Mouse (Mus musculus): ENCODE results near the gene Pla2g4b. TPM values are rescaled to one million over a fixed set of nuclear protein-coding genes. Genes with fewer than 3 reads are reported as not detected.

The Pla2g4b gene
- polyA plus RNA-seq, 1 experiment from 2014 or later = 0.17 TPM

DNA sequence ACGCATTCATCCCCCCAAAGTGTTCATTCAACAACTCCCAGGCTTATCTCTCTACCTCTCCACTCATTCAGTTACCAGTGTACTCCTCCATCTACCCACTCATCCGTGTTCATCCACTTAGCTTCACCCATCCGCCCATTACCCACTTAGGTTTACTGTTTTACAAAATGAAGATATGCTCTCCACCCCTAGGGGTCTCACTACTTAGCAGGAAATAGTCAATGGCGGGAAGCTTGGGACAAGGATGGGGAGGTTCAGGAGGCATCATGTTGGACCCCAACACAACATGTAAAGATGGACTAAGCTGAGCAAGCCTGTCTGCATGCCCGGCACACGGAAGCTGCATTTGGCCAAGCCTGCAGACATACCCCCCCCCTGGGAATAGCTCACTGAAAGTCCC lies 31.4 kb downstream of the Pla2g4b start:
- 84% methylated on average over 6 of the region's 6 CpGs for WGBS (ENCODE audit: missing documents)
- H3K4me3 ChIP-seq (ENCODE audit: inconsistent target) = no peak overlapping the region

DNA sequence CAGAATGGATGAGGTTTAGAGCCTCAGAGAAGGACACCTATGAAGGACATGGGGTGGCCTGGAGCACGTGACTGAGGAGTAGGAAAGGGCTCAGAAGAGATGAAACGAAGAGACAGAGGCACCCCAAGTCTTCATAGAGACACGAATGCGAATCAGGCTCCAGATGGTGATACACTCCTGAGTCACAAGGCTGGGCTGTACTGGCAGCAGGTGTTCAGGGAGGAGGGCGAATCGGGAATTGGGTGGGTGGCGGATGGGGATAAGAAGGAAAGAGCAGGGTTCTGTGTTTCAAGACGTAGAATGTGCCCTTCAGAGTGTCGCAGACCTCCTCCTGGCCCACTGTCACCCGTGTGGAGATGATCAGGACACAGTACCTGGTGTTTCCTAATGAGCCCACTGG lies 32.0 kb downstream of the Pla2g4b start:
- no peak overlapping the region for H3K4me3 ChIP-seq (ENCODE audit: inconsistent target)
- H3K36me3 ChIP-seq (ENCODE audit: inconsistent target) = no peaks in the 10 kb centered on the region
- H3K79me2 ChIP-seq (ENCODE audit: inconsistent target) = no peaks in the 10 kb centered on the region
- 85% methylated on average over 10 of the region's 10 CpGs for WGBS (ENCODE audit: missing documents)
- no peak overlapping the region for H3K27ac ChIP-seq

More for the DNA sequence above, 31.4 kb downstream of the Pla2g4b start:
- Histone ChIP-seq H3K36me3 (ENCODE audit: inconsistent target) (no peaks in the 10 kb centered on the region), H3K79me2 (ENCODE audit: inconsistent target) (no peaks in the 10 kb centered on the region), H3K27ac (no peak overlapping the region)

GRCm38 (mm10) chr2:120066224-120066623 lies 33.0 kb downstream of the Pla2g4b start:
- no peak overlapping the region for H3K27ac ChIP-seq
- no peak overlapping the region for H3K4me3 ChIP-seq (ENCODE audit: inconsistent target)
- H3K36me3 ChIP-seq (ENCODE audit: inconsistent target) = no peaks in the 10 kb centered on the region
- H3K79me2 ChIP-seq (ENCODE audit: inconsistent target) = no peaks in the 10 kb centered on the region
- 91% methylated on average over 3 of the region's 3 CpGs for WGBS (ENCODE audit: missing documents)

GRCm38 (mm10) chr2:120068555-120069465 lies 35.6 kb downstream of the Pla2g4b start:
- Histone ChIP-seq H3K4me3 (ENCODE audit: inconsistent target) (no peak overlapping the region), H3K36me3 (ENCODE audit: inconsistent target) (no peaks in the 10 kb centered on the region), H3K27ac (no peak overlapping the region), H3K79me2 (ENCODE audit: inconsistent target) (no peaks in the 10 kb centered on the region)
- WGBS (ENCODE audit: missing documents) = 71% methylated on average over 14 of the region's 16 CpGs

DNA sequence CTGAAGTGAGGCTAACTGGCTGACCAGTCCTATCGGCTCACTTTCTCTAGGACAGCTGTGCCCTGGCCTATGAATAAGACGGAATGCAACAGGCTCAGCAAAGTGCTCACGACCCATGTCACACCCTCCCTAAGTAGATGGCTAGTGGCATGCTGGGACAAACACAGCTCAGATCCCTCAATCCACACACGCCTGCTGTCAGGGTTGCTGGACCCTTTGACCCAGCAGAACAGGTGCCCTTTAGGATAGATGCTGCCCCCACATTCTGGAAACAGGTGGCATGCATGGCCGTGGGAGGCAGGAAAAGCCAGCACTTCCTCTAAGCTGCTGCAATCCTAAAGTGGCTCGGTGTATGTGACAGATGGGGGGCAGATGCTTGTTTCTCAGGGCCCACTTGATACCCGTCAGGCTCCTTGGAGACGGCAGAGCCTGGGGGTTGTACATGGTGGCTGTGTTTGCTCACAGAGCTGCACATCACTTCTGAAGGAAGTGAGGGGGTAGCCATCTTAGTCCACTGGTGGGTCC lies 36.3 kb downstream of the Pla2g4b start:
- WGBS (ENCODE audit: missing documents) = 66% methylated on average over 8 of the region's 8 CpGs

DNA sequence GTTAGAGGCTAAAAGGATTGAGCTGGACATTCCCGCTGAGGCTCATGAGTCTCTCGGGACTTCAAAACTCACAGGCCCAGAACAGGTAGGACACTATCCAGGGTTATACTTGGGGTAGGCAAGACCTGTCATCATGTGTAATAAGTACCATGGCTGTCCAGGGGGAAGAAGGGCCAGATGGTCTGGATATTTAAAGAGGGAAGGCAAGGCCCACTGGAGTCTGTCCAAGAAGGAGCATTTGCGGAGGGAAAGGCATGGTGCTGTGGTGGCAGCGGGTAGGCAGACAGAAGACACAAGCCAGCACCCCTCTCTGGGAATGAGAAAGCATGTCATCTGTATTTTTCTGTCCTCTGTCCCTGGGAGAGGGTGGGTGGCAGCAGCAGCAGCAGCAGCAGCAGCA lies 40.9 kb downstream of the Pla2g4b start:
- Histone ChIP-seq H3K79me2 (ENCODE audit: inconsistent target) (no peaks in the 10 kb centered on the region), H3K4me3 (ENCODE audit: inconsistent target) (no peak overlapping the region), H3K36me3 (ENCODE audit: inconsistent target) (no peaks in the 10 kb centered on the region), H3K27ac (no peak overlapping the region)
- 94% methylated on average over 4 of the region's 4 CpGs for WGBS (ENCODE audit: missing documents)

More for the DNA sequence above, 36.3 kb downstream of the Pla2g4b start:
- Histone ChIP-seq H3K27ac (no peak overlapping the region), H3K79me2 (ENCODE audit: inconsistent target) (no peaks in the 10 kb centered on the region), H3K4me3 (ENCODE audit: inconsistent target) (no peak overlapping the region), H3K36me3 (ENCODE audit: inconsistent target) (no peaks in the 10 kb centered on the region)

DNA sequence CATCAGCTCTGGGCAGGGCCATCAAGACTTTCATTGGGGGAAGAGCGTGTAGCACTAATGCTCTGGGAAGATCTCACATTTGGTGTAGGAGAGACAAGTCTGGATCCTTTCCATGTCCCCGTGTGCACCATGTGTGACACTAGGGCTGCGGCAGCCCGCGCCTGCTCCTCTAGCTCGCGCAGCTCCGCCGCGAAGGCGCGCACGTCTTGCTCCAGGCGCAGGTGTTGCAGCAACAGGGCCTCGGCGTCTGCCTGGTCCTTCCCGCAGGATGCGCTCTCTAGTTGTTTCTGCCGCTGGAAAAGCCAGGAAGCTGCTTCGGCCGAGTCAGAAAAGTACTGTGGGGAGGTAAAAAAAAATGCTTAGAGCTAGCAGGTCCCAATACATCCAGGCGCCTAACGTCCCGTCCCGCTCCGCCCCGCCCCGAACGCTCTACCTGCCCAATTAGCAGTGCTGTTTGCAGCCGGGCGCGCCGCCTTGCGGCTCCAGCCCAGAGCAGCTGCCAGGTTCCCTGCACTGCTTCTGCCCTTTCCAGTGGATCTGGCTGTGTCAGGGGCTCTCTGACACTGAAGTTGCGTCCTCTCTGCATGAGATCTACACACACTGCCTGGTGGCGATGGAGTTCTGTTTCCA lies 43.0 kb downstream of the Pla2g4b start:
- no peak overlapping the region for H3K27ac ChIP-seq
- H3K79me2 ChIP-seq (ENCODE audit: inconsistent target) = no peaks in the 10 kb centered on the region
- H3K4me3 ChIP-seq (ENCODE audit: inconsistent target) = no peak overlapping the region
- H3K36me3 ChIP-seq (ENCODE audit: inconsistent target) = no peaks in the 10 kb centered on the region
- 8% methylated on average over 36 of the region's 36 CpGs for WGBS (ENCODE audit: missing documents)

GRCm38 (mm10) chr2:120082416-120082815 lies 49.2 kb downstream of the Pla2g4b start:
- WGBS (ENCODE audit: missing documents) = 92% methylated on average over 2 of the region's 2 CpGs
- H3K36me3 ChIP-seq (ENCODE audit: inconsistent target) = no peaks in the 10 kb centered on the region
- no peak overlapping the region for H3K4me3 ChIP-seq (ENCODE audit: inconsistent target)
- H3K79me2 ChIP-seq (ENCODE audit: inconsistent target) = no peaks in the 10 kb centered on the region
- H3K27ac ChIP-seq = no peak overlapping the region

DNA sequence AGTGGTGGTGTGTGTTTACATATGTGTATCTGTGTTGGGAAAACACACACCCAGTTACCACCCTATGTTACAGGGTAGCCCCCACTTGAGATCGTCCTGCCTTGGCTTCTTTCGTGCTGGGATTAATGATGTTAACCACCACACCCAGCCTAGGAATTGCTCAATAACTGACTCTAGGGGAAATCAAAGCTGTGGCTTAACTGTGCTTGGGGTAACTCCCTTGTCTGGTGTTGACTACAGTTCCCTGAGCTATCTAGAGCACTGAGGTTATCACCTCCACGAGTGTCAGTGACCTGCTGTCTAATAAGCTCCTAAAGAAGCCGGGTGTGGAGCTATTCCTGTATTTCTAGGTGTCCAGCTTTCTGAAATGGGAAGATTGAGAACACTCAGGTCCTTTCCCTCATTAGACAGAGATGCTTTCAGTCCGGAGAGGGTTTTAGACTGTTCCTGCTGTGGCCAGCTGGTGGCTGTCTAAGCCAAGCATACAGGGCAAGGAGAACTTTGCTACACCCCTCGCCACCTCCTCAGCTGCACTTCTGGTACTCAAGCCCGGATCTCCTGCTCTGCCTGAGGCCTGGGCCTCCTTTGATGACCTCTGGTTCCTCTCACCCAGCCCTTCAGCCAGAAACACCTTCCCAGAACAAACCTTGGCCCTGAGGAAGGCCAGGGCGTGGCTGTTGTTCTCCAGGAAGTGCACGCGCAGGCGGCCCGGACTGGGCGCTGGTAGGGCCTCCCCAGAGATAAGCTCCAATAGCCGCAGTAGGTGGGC lies 51.6 kb downstream of the Pla2g4b start:
- H3K36me3 ChIP-seq (ENCODE audit: inconsistent target) = peaks cover 8% of the 10 kb centered on the region
- 63% methylated on average over 14 of the region's 14 CpGs for WGBS (ENCODE audit: missing documents)
- H3K27ac ChIP-seq = no peak overlapping the region
- H3K79me2 ChIP-seq (ENCODE audit: inconsistent target) = no peaks in the 10 kb centered on the region
- H3K4me3 ChIP-seq (ENCODE audit: inconsistent target) = no peak overlapping the region

DNA sequence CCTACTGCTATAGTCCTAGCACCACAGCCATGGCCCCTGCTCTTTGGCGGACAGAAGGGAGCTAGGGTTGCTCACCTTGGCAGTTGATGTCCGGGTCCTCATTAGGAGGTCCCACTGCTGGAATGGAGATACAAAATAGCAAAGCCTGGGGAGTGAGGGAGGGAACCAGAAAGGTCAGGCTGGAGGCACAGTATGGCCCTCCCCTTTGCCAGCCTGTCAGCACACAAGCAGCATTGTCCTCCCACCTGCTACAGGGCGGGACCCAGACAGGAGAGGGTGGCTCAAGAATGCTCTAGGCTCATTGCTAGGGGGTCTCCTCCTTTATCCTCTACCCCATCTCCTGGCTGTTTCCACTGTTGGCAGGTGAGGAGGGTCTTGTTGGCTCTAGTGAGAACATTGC lies 52.8 kb downstream of the Pla2g4b start:
- Histone ChIP-seq H3K79me2 (ENCODE audit: inconsistent target) (no peaks in the 10 kb centered on the region), H3K4me3 (ENCODE audit: inconsistent target) (no peak overlapping the region), H3K27ac (no peak overlapping the region), H3K36me3 (ENCODE audit: inconsistent target) (peaks cover 20% of the 10 kb centered on the region)
- 94% methylated on average over 3 of the region's 3 CpGs for WGBS (ENCODE audit: missing documents)

- whole genome bisulfite sequencing (ENCODE audit: missing documents) = 97% methylated on average over 3 of the region's 3 CpGs
- peaks cover 34% of the 10 kb centered on the region for H3K36me3 ChIP-seq (ENCODE audit: inconsistent target)
- peaks cover 2% of the 10 kb centered on the region; the same call in 1 of the 2 replicates for H3K79me2 ChIP-seq (ENCODE audit: inconsistent target)
- no peak overlapping the region for H3K27ac ChIP-seq
- no peak overlapping the region for H3K4me3 ChIP-seq (ENCODE audit: inconsistent target)
These were observed 54.2 kb downstream of the Pla2g4b start for GRCm38 (mm10) chr2:120087391-120087790.

GRCm38 (mm10) chr2:120087897-120088296 lies 54.7 kb downstream of the Pla2g4b start:
- Histone ChIP-seq H3K4me3 (ENCODE audit: inconsistent target) (no peak overlapping the region), H3K79me2 (ENCODE audit: inconsistent target) (peaks cover 7% of the 10 kb centered on the region; the same call in 1 of the 2 replicates), H3K36me3 (ENCODE audit: inconsistent target) (peaks cover 39% of the 10 kb centered on the region), H3K27ac (no peak overlapping the region)
- 100% methylated on average over 2 of the region's 2 CpGs for WGBS (ENCODE audit: missing documents)

- no peak overlapping the region for H3K4me3 ChIP-seq (ENCODE audit: inconsistent target)
- H3K79me2 ChIP-seq (ENCODE audit: inconsistent target) = peaks cover 34% of the 10 kb centered on the region; the same call in 1 of the 2 replicates
- peaks cover 59% of the 10 kb centered on the region for H3K36me3 ChIP-seq (ENCODE audit: inconsistent target)
- 97% methylated on average over 16 of the region's 17 CpGs for WGBS (ENCODE audit: missing documents)
- no peak overlapping the region for H3K27ac ChIP-seq
These were observed 57.8 kb downstream of the Pla2g4b start for GRCm38 (mm10) chr2:120090979-120091378.

Data from macrophage (primary cell).